Mouse (Mus musculus): ENCODE results near the gene Cox6a1. TPM values are rescaled to one million over a fixed set of nuclear protein-coding genes. Genes with fewer than 3 reads are reported as not detected.

Gene Cox6a1
- polyA plus RNA-seq, 1 experiment, result not detected

DNA sequence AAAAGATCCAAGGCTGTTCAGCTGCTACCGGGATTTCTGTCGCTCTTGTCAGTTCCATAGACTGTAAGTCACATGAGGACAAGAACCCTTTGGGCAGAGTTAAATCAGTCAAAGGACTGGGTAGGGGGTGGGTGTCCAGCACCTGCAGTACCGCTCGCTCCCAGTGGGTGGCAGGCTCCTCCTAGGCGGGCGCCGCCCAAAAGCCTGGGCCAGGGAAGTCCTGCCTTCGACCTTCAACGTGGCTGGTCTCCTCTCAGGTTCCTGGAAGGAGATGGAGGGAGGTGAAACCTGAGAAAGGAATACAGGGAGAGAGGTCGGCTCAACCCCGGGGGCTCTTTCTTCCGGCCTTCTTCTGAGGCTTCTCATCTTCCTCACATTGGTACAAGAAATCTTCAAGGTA, 10.1 kb upstream of the Cox6a1 start:
- TF ChIP-seq POLR2A (IDR thresholded peaks at IDR 0.05; ENCODE audit: insufficient read depth, low read depth, low read length) (no peak), CTCF (IDR thresholded peaks at IDR 0.05; ENCODE audit: insufficient read depth, low read depth, low read length) (peak; percentile 96)
- 8% methylated on average over 12 of the region's 12 CpGs for WGBS
- Histone ChIP-seq H3K4me3 (ENCODE audit: insufficient read depth, low read depth, low read length) (no peak overlapping the region), H3K27ac (ENCODE audit: insufficient read depth, low read depth, low read length) (no peak overlapping the region), H3K4me1 (ENCODE audit: control insufficient read depth, insufficient read depth, low read length) (peaks cover 13% of the 10 kb centered on the region)

DNA sequence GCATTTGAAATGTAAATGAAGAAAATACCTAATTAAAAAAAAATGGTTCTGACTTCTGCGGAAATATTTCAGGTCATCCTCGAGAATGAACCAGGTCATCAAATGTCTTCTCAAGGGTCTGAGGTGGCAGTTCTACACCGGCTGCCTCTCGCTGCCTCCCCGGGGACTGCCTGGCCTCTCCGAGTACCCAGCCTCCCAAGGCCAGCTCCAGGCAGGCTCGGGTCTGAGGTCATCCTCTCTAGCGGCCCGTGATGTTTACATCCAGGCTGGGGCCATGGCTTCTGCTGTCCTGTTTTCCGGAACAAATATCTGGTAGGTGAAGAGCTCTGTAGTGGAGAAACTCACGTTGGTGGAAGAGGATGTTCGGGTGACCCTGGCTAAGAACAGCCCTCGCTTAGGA, 6.3 kb upstream of the Cox6a1 start:
- 68% methylated on average over 13 of the region's 13 CpGs for WGBS
- TF ChIP-seq CTCF (IDR thresholded peaks at IDR 0.05; ENCODE audit: insufficient read depth, low read depth, low read length), result no peak
- TF ChIP-seq POLR2A (IDR thresholded peaks at IDR 0.05; ENCODE audit: insufficient read depth, low read depth, low read length), result no peak
- no peak overlapping the region for H3K27ac ChIP-seq (ENCODE audit: insufficient read depth, low read depth, low read length)
- H3K4me1 ChIP-seq (ENCODE audit: control insufficient read depth, insufficient read depth, low read length), result peaks cover 4% of the 10 kb centered on the region; the same call in 1 of the 2 replicates
- H3K4me3 ChIP-seq (ENCODE audit: insufficient read depth, low read depth, low read length), result no peak overlapping the region

DNA sequence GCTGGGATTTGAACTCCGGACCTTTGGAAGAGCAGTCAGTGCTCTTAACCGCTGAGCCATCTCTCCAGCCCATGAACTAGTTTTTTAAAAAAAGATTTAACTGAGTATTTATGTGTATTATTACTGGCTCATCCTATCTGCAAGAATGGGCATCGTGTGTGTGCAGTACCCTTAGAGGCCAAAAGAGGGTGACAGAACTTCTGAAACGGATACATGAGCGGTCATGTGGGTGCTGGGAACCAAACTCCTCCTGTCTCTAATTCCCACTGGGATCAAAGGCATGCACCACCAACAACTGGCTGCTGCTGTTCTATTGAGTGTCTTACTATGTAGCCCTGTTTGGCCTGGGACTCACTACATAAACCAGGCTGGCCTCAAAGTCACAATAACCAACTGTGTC, 2.6 kb upstream of the Cox6a1 start:
- 0 out of 2 replicates have a peak, but pooled peaks cover 2% of the 10 kb centered on the region for H3K4me1 ChIP-seq (ENCODE audit: control insufficient read depth, insufficient read depth, low read length)
- no peak overlapping the region for H3K4me3 ChIP-seq (ENCODE audit: insufficient read depth, low read depth, low read length)
- no peak for TF ChIP-seq CTCF (IDR thresholded peaks at IDR 0.05; ENCODE audit: insufficient read depth, low read depth, low read length)
- no peak for TF ChIP-seq POLR2A (IDR thresholded peaks at IDR 0.05; ENCODE audit: insufficient read depth, low read depth, low read length)
- 82% methylated on average over 5 of the region's 5 CpGs for WGBS
- no peak overlapping the region for H3K27ac ChIP-seq (ENCODE audit: insufficient read depth, low read depth, low read length)

DNA sequence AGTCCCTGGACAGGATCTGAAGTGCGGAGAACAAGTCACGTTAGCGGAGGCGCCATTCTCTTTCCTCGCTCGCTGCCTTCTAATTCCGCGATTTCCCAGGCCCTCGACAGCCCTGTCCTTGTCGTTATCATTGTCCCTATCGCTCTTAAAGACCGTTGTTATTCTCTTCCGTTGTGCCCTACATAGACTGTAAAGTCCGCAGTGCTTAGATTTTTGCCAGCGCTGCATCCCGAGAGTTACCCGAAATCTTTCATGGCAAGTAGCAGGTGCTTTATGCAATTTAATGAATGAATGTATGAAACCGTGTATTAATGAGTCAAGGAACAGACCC, 409 bp upstream of the Cox6a1 start:
- no peak for TF ChIP-seq CTCF (IDR thresholded peaks at IDR 0.05; ENCODE audit: insufficient read depth, low read depth, low read length)
- no peak for TF ChIP-seq POLR2A (IDR thresholded peaks at IDR 0.05; ENCODE audit: insufficient read depth, low read depth, low read length)
- H3K27ac ChIP-seq (ENCODE audit: insufficient read depth, low read depth, low read length), result peak overlapping the region; percentile 71
- H3K4me3 ChIP-seq (ENCODE audit: insufficient read depth, low read depth, low read length), result peak overlapping the region; percentile 58
- under 1% methylated on average over 18 of the region's 18 CpGs for WGBS
- H3K4me1 ChIP-seq (ENCODE audit: control insufficient read depth, insufficient read depth, low read length), result 0 out of 2 replicates have a peak, but pooled peaks cover 2% of the 10 kb centered on the region

DNA sequence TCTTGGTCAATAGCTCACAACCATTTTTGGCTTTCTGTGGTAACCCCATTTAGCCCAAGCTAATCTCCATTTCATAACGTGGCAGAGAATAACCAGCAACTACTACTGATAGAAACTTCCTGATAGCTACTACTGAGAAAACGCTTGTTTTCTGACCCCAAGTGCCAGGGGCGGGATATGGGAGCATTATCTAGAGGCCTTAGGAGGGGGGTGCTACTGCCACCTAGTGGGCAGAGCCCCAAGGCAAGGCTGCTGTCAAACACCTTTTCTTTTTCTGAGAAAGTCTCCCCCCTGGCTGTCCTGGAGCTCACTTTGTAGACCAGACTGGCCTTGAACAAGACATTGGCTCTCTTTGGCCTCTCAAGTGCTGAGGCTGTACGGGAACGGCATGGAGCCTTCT, 1.2 kb downstream of the Cox6a1 start:
- Histone ChIP-seq H3K27ac (ENCODE audit: insufficient read depth, low read depth, low read length) (no peak overlapping the region), H3K4me3 (ENCODE audit: insufficient read depth, low read depth, low read length) (peak overlapping the region; percentile 38), H3K4me1 (ENCODE audit: control insufficient read depth, insufficient read depth, low read length) (peaks cover 2% of the 10 kb centered on the region; the same call in 1 of the 2 replicates)
- under 1% methylated on average over 5 of the region's 5 CpGs for WGBS
- TF ChIP-seq CTCF (IDR thresholded peaks at IDR 0.05; ENCODE audit: insufficient read depth, low read depth, low read length) (peak; percentile 44; the same call in 1 of the 2 replicates), POLR2A (IDR thresholded peaks at IDR 0.05; ENCODE audit: insufficient read depth, low read depth, low read length) (no peak)

DNA sequence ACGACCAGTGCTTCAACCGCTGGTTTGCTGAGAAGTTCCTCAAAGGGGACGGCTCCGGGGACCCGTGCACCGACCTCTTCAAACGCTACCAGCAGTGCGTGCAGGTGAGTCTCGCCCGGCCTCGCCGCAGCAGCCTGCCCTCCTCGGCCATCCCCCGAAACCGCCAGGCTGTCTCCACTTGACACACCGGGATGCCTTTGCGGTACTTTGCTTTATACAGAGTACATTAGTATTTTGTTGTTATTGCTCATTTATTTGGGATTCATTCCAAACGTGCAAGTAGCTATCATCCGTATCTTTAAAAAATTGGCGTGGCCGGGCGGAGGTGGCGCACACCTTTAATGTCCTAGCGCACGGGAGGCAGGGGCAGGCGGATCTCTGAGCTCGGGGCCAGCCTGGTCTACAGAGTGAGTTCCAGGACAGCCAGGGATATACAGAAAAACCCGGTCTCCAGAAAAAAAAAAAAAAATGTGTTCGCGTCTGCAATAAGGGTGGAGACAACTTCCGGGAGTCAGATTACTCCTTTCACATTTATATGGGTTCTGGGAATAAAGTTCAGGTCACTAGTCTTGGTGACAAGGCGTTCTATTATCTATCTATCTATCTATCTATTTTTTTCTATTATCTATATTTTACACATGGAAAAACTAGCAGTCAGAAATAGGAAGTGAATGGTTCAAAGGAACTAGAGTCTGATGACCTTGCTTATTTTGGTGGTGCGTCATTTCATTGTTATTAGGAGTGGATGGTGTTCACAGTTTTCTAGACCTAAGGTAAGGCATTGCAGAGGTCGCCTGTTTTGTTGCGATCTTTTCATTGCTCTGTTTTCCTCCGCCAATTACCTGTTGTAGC, 7.2 kb downstream of the Cox6a1 start:
- Histone ChIP-seq H3K4me3 (ENCODE audit: insufficient read depth, low read depth, low read length) (peak overlapping the region; percentile 97), H3K27ac (ENCODE audit: insufficient read depth, low read depth, low read length) (peak overlapping the region; percentile 25; the same call in 1 of the 2 replicates), H3K4me1 (ENCODE audit: control insufficient read depth, insufficient read depth, low read length) (peaks cover 2% of the 10 kb centered on the region)
- no peak; the same call in 1 of the 2 replicates for TF ChIP-seq POLR2A (IDR thresholded peaks at IDR 0.05; ENCODE audit: insufficient read depth, low read depth, low read length)
- no peak for TF ChIP-seq CTCF (IDR thresholded peaks at IDR 0.05; ENCODE audit: insufficient read depth, low read depth, low read length)
- 11% methylated on average over 36 of the region's 36 CpGs for WGBS

DNA sequence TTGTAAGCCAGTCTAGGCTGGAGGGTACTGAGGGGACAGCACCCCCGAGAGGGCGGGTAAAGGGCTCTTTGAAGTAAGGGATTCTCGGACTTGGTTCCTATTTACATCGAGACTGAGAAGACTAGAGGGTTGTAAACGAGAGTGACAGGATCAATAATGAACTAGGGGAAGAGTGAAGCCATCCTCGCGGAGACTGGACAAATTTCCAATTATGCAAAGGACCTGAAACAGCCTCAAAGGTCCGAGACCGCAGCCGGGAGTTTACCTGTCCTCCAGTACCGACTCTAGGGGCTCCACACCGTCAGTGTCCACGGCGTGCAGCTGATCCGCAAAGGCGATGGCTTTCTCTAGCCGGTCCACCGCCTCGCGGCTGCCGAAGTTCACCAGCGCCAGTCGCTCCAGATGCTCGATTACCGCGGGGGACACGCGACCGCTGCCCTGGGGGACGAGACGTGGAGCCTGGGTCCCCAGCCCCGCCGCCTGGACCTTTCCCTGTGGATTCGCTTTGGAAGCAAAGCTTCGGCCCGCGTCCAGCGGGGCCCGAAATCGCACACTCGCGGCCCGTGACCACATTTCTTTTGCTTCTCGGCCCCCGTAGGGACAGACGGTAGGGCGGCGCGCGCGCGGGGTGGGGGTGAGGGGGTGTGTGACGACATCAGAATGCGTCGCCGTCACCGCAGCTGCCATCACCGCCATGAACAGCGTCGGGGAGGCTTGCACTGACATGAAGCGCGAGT, 8.0 kb downstream of the Cox6a1 start, which contains the start of the genes Gatc and Triap1:
TSS of gene Gatc (minus strand) at position 602 of the 737 bp plus-strand sequence.
TSS of gene Triap1 (plus strand) at position 649 of the 737 bp plus-strand sequence.
- H3K4me1 ChIP-seq (ENCODE audit: control insufficient read depth, insufficient read depth, low read length), result peaks cover 2% of the 10 kb centered on the region
- WGBS, result under 1% methylated on average over 62 of the region's 62 CpGs
- TF ChIP-seq CTCF (IDR thresholded peaks at IDR 0.05; ENCODE audit: insufficient read depth, low read depth, low read length), result no peak
- TF ChIP-seq POLR2A (IDR thresholded peaks at IDR 0.05; ENCODE audit: insufficient read depth, low read depth, low read length), result peak; percentile 61; the same call in 1 of the 2 replicates
- peak within 1 kb of the TSS; percentile 72 for H3K27ac ChIP-seq (ENCODE audit: insufficient read depth, low read depth, low read length)
- H3K4me3 ChIP-seq (ENCODE audit: insufficient read depth, low read depth, low read length), result peak within 1 kb of the TSS; percentile 97

DNA sequence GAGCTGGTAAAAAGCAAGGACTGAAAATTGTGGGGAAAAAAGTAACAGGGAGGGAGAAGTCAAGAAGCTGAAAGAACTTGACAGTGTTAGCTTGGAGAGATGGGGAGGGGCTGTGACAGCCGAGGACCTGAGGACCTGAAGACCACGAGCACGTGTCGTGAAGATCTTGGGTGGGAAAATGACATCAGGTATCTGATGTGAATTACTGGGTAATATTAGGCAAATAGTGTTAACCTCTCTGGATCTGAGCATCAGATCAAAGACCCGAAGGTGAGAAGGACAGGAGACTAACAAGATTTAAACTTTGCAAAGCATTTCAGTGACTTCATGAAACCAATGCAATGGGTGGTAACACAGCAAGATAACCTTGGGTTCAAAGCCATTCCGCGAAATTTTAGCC, 8.8 kb downstream of the Cox6a1 start:
- H3K4me3 ChIP-seq (ENCODE audit: insufficient read depth, low read depth, low read length), result no peak overlapping the region
- H3K27ac ChIP-seq (ENCODE audit: insufficient read depth, low read depth, low read length), result no peak overlapping the region
- no peak for TF ChIP-seq CTCF (IDR thresholded peaks at IDR 0.05; ENCODE audit: insufficient read depth, low read depth, low read length)
- no peak for TF ChIP-seq POLR2A (IDR thresholded peaks at IDR 0.05; ENCODE audit: insufficient read depth, low read depth, low read length)
- H3K4me1 ChIP-seq (ENCODE audit: control insufficient read depth, insufficient read depth, low read length), result peaks cover 2% of the 10 kb centered on the region
- WGBS, result 14% methylated on average over 7 of the region's 7 CpGs

DNA sequence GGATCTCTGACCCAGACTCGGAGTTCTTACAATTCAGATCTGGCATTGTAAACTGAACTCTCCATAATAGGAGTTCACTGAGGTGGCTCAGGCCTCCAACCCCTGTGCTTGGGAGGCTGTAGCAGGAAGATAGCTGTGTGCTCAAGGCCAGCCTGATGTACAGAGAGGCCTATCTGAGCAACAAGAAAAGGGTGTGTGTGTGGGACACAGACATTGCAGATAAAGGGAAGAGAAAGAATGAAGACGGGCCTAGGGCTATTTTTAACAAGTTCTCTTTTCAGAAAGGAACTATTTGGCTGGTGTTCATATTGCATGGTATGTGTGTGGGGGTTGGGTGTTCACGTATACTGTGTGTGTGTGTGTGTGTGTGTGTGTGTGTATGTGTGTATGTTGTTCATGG, 15.2 kb downstream of the Cox6a1 start:
- peaks cover 8% of the 10 kb centered on the region for H3K4me1 ChIP-seq (ENCODE audit: control insufficient read depth, insufficient read depth, low read length)
- 66% methylated on average over 3 of the region's 3 CpGs for WGBS
- no peak overlapping the region for H3K27ac ChIP-seq (ENCODE audit: insufficient read depth, low read depth, low read length)
- no peak for TF ChIP-seq POLR2A (IDR thresholded peaks at IDR 0.05; ENCODE audit: insufficient read depth, low read depth, low read length)
- no peak for TF ChIP-seq CTCF (IDR thresholded peaks at IDR 0.05; ENCODE audit: insufficient read depth, low read depth, low read length)
- H3K4me3 ChIP-seq (ENCODE audit: insufficient read depth, low read depth, low read length), result no peak overlapping the region
